Mouse (Mus musculus) myocyte (in vitro differentiated cells): Measurements from ENCODE around the gene Gm14085.

Experiments
- CEBPB ChIP-seq: IDR thresholded peaks from 2 replicates; pipeline ENCODE4 v1.6.1; 2011; ENCODE audit warnings: mild to moderate bottlenecking, moderate library complexity; ENCODE audit not compliant: poor library complexity, insufficient read depth, severe bottlenecking
- E2F4 ChIP-seq: IDR thresholded peaks from one replicate; pipeline ENCODE4 v1.6.1; 2011; ENCODE audit warnings: mild to moderate bottlenecking, control low read depth, moderate library complexity; ENCODE audit not compliant: insufficient read depth
- MAX ChIP-seq: IDR thresholded peaks from one replicate; pipeline ENCODE4 v1.6.1; 2011; ENCODE audit warnings: low read depth, mild to moderate bottlenecking, control low read depth
- MYOD1 ChIP-seq, 3 experiments: IDR thresholded peaks; one replicate each; pipeline ENCODE4 v1.6.1; 2011; ENCODE audit warnings: control low read depth in 2 of 3, low read depth in 2 of 3, mild to moderate bottlenecking in 2 of 3, moderate library complexity in 1 of 3; ENCODE audit not compliant: insufficient read length in 2 of 3, control insufficient read depth in 1 of 3
- MYOG ChIP-seq, 3 experiments: IDR thresholded peaks; one replicate each; pipeline ENCODE4 v1.6.1; 2011; ENCODE audit warnings: control low read depth in 2 of 3, low read depth in 2 of 3, mild to moderate bottlenecking in 2 of 3; ENCODE audit not compliant: insufficient read length in 2 of 3, control insufficient read depth in 1 of 3, insufficient read depth in 1 of 3
- POLR2A ChIP-seq: IDR thresholded peaks from one replicate; pipeline ENCODE4 v1.6.1; 2011; ENCODE audit warnings: low read depth, mild to moderate bottlenecking, control low read depth, moderate library complexity; ENCODE audit not compliant: insufficient read length
- POLR2AphosphoS2 ChIP-seq: IDR thresholded peaks from one replicate; pipeline ENCODE4 v1.6.1; 2011; ENCODE audit warnings: low read depth, control low read depth; ENCODE audit not compliant: insufficient read length
- SRF ChIP-seq: IDR thresholded peaks from one replicate; pipeline ENCODE4 v1.6.1; 2011; ENCODE audit warnings: low read depth; ENCODE audit not compliant: control insufficient read depth, insufficient read length
- TCF12 ChIP-seq: IDR thresholded peaks from one replicate; pipeline ENCODE4 v1.6.1; 2011; ENCODE audit warnings: mild to moderate bottlenecking, control low read depth; ENCODE audit not compliant: poor library complexity, insufficient read depth, severe bottlenecking
- USF1 ChIP-seq: IDR thresholded peaks from one replicate; pipeline ENCODE4 v1.6.1; 2011; ENCODE audit warnings: low read depth, mild to moderate bottlenecking, control low read depth, moderate library complexity

DNA sequence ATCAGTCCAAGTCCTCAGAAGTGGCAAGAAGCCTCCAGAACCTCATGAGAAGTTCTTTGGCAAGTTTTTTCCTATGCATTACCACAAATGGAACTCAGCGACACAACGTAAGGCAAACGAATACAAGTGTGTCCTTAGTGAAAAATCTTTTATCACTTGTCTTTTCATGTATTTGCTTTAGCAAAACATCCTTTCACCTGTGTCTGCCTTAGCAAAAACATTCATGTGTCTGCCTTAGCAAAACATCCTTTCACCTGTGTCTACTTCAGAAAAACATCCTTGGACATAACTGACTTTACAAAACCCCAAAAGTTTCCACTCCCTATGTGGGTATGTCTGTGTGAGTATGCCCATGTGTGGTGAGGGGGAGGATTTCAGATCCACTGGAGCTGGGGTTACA is 15.5 kb upstream of the Gm14085 start:
- TF ChIP-seq POLR2A (no peak), CEBPB (no peak), USF1 (no peak), MAX (no peak), MYOG (IDR thresholded peaks at IDR 0.05; ENCODE audit: control insufficient read depth in 1 of 3, insufficient read depth in 1 of 3, insufficient read length in 2 of 3, low read depth in 2 of 3) (no peak), TCF12 (no peak), E2F4 (no peak), SRF (no peak), MYOD1 (IDR thresholded peaks at IDR 0.05; ENCODE audit: control insufficient read depth in 1 of 3, insufficient read length in 2 of 3, low read depth in 2 of 3) (no peak), POLR2AphosphoS2 (no peak)
